Comparison of ENCODE assay signal across 34 mouse cellular contexts in the genomic region with DNA sequence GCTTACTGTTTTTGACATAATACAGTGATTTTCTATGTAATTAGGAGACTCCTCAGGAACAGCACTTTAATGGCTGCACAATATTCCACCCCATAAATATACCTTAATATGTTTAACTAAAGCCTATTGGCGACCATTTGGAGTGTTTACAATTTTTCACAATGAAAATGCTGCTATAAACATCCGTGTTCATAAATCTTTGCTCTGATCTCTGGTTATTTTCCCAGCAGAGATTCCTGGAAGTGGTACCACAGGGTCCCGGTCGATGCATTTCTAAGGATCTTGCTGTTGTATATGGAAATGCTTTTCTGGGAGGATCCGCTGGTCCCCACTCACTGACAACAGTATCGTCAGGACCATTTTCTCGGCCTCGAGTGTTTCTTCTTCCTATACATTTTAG. TPM values are rescaled to one million over a fixed set of nuclear protein-coding genes. Genes with fewer than 3 reads are reported as not detected.
A peak's percentile ranks its signal among the peaks of the same experiment; 100 is the strongest.
DNase-seq lines count a peak whose midpoint lies in the region; ATAC-seq and TF ChIP-seq lines count a peak whose summit lies in the region.
"Had no signal": no experiment of that assay in that cellular context is flagged by ENCODE, and none has a peak within 500 bp of the region (broad histone marks: within the 10 kb centered on the region; RNA-seq: fewer than 3 reads in every experiment).

No protein-coding gene starts in this region.

- no peak for ATAC-seq in heart, embryonic 14.5 days (ENCODE audit: insufficient number of reproducible peaks, insufficient read depth, low FRiP score, low read depth)
- no peak for ATAC-seq in lung, embryonic 14.5 days (ENCODE audit: insufficient read depth)
- ATAC-seq in stomach, embryonic 16.5 days (ENCODE audit: insufficient read depth, low FRiP score): no peak
- ATAC-seq in forebrain, embryonic 14.5 days: no peak
- ATAC-seq: forebrain, embryonic 15.5 days; inflammation-experienced regulatory T-cells, adult 6 months had no signal

- peaks cover 13% of the 10 kb centered on the region for H3K4me1 ChIP-seq in heart, adult 2 months (ENCODE audit: control insufficient read depth, insufficient read depth, low read length)
- peaks cover 39 to 62% of the 10 kb centered on the region in 2 experiments for H3K4me1 ChIP-seq in heart, embryonic 14.5 days (ENCODE audit: control insufficient read depth in 2 of 2, insufficient read depth in 2 of 2, low read length in 2 of 2)
- H3K4me1 ChIP-seq in lung, embryonic 14.5 days (ENCODE audit: insufficient read depth): peaks cover 31% of the 10 kb centered on the region
- H3K4me1 ChIP-seq in stomach, embryonic 16.5 days (ENCODE audit: control insufficient read depth, insufficient read depth, low read length): peaks cover 44% of the 10 kb centered on the region
- H3K4me1 ChIP-seq in forebrain, embryonic 14.5 days (ENCODE audit: control insufficient read depth, insufficient read depth, low read length): no peaks in the 10 kb centered on the region
- H3K4me1 ChIP-seq: megakaryocyte, embryonic 14.5 days had no signal

- peaks cover 4% of the 10 kb centered on the region; the same call in 1 of the 2 replicates for H3K36me3 ChIP-seq in heart, adult 2 months (ENCODE audit: control insufficient read depth, insufficient read depth, low read length)
- no peaks in the 10 kb centered on the region for H3K36me3 ChIP-seq in heart, embryonic 14.5 days (ENCODE audit: control insufficient read depth, insufficient read depth, low read length)
- H3K36me3 ChIP-seq in lung, embryonic 14.5 days (ENCODE audit: insufficient read depth): no peaks in the 10 kb centered on the region
- H3K36me3 ChIP-seq in stomach, embryonic 16.5 days (ENCODE audit: control insufficient read depth, insufficient read depth, low read length): no peaks in the 10 kb centered on the region
- H3K36me3 ChIP-seq in forebrain, embryonic 14.5 days (ENCODE audit: control insufficient read depth, insufficient read depth, low read length): no peaks in the 10 kb centered on the region
- H3K36me3 ChIP-seq: embryonic facial prominence, embryonic 12.5 days; forebrain, embryonic 15.5 days; G1E; hindbrain, embryonic 10.5 days; hindbrain, embryonic 15.5 days; midbrain, embryonic 12.5 days; neural tube, embryonic 13.5 days had no signal

- no peak overlapping the region for H3K9ac ChIP-seq in heart, adult 2 months (ENCODE audit: low read depth, low read length)
- no peak overlapping the region for H3K9ac ChIP-seq in heart, embryonic 14.5 days (ENCODE audit: low read length)
- no peak overlapping the region for H3K9ac ChIP-seq in lung, embryonic 14.5 days
- no peak overlapping the region for H3K9ac ChIP-seq in stomach, embryonic 16.5 days (ENCODE audit: low read length)
- H3K9ac ChIP-seq in forebrain, embryonic 14.5 days (ENCODE audit: low read length): no peak overlapping the region
- H3K9ac ChIP-seq: embryonic facial prominence, embryonic 12.5 days; forebrain, embryonic 15.5 days; hindbrain, embryonic 15.5 days; liver, embryonic 14.5 days; midbrain, embryonic 12.5 days; neural tube, embryonic 13.5 days had no signal

- H3K9me3 ChIP-seq in heart, embryonic 14.5 days (ENCODE audit: control insufficient read depth, low read length): no peaks in the 10 kb centered on the region
- H3K9me3 ChIP-seq in lung, embryonic 14.5 days (ENCODE audit: low read depth, low read length): no peaks in the 10 kb centered on the region
- H3K9me3 ChIP-seq in stomach, embryonic 16.5 days (replicated peaks; ENCODE audit: control insufficient read depth, low read length): no peaks in the 10 kb centered on the region
- H3K9me3 ChIP-seq in forebrain, embryonic 14.5 days (replicated peaks; ENCODE audit: control insufficient read depth, low read length): no peaks in the 10 kb centered on the region
- H3K9me3 ChIP-seq: embryonic facial prominence, embryonic 12.5 days; forebrain, embryonic 15.5 days; G1E; hindbrain, embryonic 10.5 days; hindbrain, embryonic 15.5 days; megakaryocyte, embryonic 14.5 days; midbrain, embryonic 12.5 days; neural tube, embryonic 13.5 days had no signal

- no peak for TF ChIP-seq CTCF in heart, adult 2 months (IDR thresholded peaks at IDR 0.05)
- TF ChIP-seq CTCF in lung, embryonic 14.5 days (IDR thresholded peaks at IDR 0.05; ENCODE audit: low read depth): no peak

- no peaks in the 10 kb centered on the region for H3K79me2 ChIP-seq in heart, adult 2 months (replicated peaks; ENCODE audit: control insufficient read depth, insufficient read depth, low read length)

- 87% methylated on average over 8 of the region's 8 CpGs for WGBS in heart, adult 2 months
- 85% methylated on average over 8 of the region's 8 CpGs for WGBS in heart, embryonic 14.5 days
- WGBS in lung, embryonic 14.5 days: 41% methylated on average over 8 of the region's 8 CpGs
- WGBS in stomach, embryonic 16.5 days: 65% methylated on average over 8 of the region's 8 CpGs
- WGBS in forebrain, embryonic 14.5 days: 90% methylated on average over 8 of the region's 8 CpGs

- no peak for DNase-seq in heart, adult 2 months
- DNase-seq in heart, adult 8-10 months (ENCODE audit: low spot score): no peak
- no peak for DNase-seq in heart, postnatal 4 days
- peak; percentile 60 for DNase-seq in lung, embryonic 14.5 days
- DNase-seq in lung, postnatal 25 days (ENCODE audit: low spot score): no peak
- DNase-seq in forebrain, embryonic 14.5 days (ENCODE audit: low spot score): no peak
- DNase-seq: adrenal gland, adult 8-10 months; cerebellum, adult 8-10 months; cerebellum, postnatal 25 days; embryo, embryonic 11 days; gastrocnemius, adult 2 months; gastrocnemius, postnatal 36 days; kidney, adult 9 months; kidney, postnatal 10 days; layer of hippocampus, postnatal 36 days; liver; lung, postnatal 4 days; right cerebral cortex, postnatal 4 days; thymus, postnatal 14 days had no signal

- H3K4me2 ChIP-seq in heart, embryonic 14.5 days (ENCODE audit: low read length): no peak overlapping the region
- H3K4me2 ChIP-seq in lung, embryonic 14.5 days: no peak overlapping the region
- H3K4me2 ChIP-seq in stomach, embryonic 16.5 days (ENCODE audit: low read depth, low read length): no peak overlapping the region
- H3K4me2 ChIP-seq in forebrain, embryonic 14.5 days (ENCODE audit: low read length): no peak overlapping the region
- H3K4me2 ChIP-seq: embryonic facial prominence, embryonic 12.5 days; forebrain, embryonic 15.5 days; hindbrain, embryonic 15.5 days; midbrain, embryonic 12.5 days; neural tube, embryonic 13.5 days had no signal

- no peak for TF ChIP-seq POLR2A in heart, adult 2 months (IDR thresholded peaks at IDR 0.05; ENCODE audit: insufficient read depth, low read depth, low read length)

- H3K27me3 ChIP-seq in heart, adult 2 months (ENCODE audit: control insufficient read depth, insufficient read depth, low read length): no peaks in the 10 kb centered on the region
- no peaks in the 10 kb centered on the region for H3K27me3 ChIP-seq in heart, embryonic 14.5 days (ENCODE audit: control insufficient read depth, insufficient read depth, low read length)
- no peaks in the 10 kb centered on the region for H3K27me3 ChIP-seq in lung, embryonic 14.5 days (ENCODE audit: insufficient read depth, low read length)
- no peaks in the 10 kb centered on the region for H3K27me3 ChIP-seq in stomach, embryonic 16.5 days (ENCODE audit: control insufficient read depth, insufficient read depth, low read length)
- no peaks in the 10 kb centered on the region for H3K27me3 ChIP-seq in forebrain, embryonic 14.5 days (replicated peaks; ENCODE audit: control insufficient read depth, insufficient read depth, low read length)
- H3K27me3 ChIP-seq: CH12.LX; forebrain, embryonic 15.5 days; hindbrain, embryonic 15.5 days had no signal

- TF ChIP-seq EP300 in heart, adult 2 months (IDR thresholded peaks at IDR 0.05; ENCODE audit: insufficient read depth, low read depth, low read length): no peak

- no peak overlapping the region for H3K4me3 ChIP-seq in heart, adult 2 months
- H3K4me3 ChIP-seq in heart, embryonic 14.5 days (ENCODE audit: control insufficient read depth in 1 of 2, insufficient read depth in 1 of 2, low read depth in 1 of 2, low read length in 2 of 2): no peak overlapping the region
- no peak overlapping the region for H3K4me3 ChIP-seq in lung, embryonic 14.5 days (ENCODE audit: low read depth, low read length)
- H3K4me3 ChIP-seq in stomach, embryonic 16.5 days (replicated peaks; ENCODE audit: low read length): no peak overlapping the region
- H3K4me3 ChIP-seq in forebrain, embryonic 14.5 days (ENCODE audit: low read depth, low read length): no peak overlapping the region
- H3K4me3 ChIP-seq: embryonic facial prominence, embryonic 12.5 days; forebrain, embryonic 15.5 days; gastrocnemius, adult 2 months; hindbrain, embryonic 10.5 days; hindbrain, embryonic 15.5 days; megakaryocyte, embryonic 14.5 days; midbrain, embryonic 12.5 days; myocyte; neural tube, embryonic 13.5 days had no signal

- intact Hi-C loops in heart, adult 2 months (cut with DNase I): no loop called here

- peak overlapping the region; percentile 87 for H3K27ac ChIP-seq in heart, adult 2 months
- peak overlapping the region; percentile 88 to 89; a peak in 3 of 4 replicates for H3K27ac ChIP-seq in heart, embryonic 14.5 days (replicated peaks in 1 of 2; ENCODE audit: control insufficient read depth in 1 of 2, insufficient read depth in 1 of 2, low read depth in 2 of 2, low read length in 2 of 2)
- H3K27ac ChIP-seq in lung, embryonic 14.5 days (ENCODE audit: low read depth): peak overlapping the region; percentile 73; the same call in 1 of the 2 replicates
- H3K27ac ChIP-seq in stomach, embryonic 16.5 days (ENCODE audit: low read length): 0 out of 2 replicates have a peak overlapping the region, but pooled peaks have one; percentile 75
- H3K27ac ChIP-seq in forebrain, embryonic 14.5 days (ENCODE audit: low read depth, low read length): no peak overlapping the region
- H3K27ac ChIP-seq: embryonic facial prominence, embryonic 12.5 days; forebrain, embryonic 15.5 days; gastrocnemius, adult 2 months; hindbrain, embryonic 10.5 days; hindbrain, embryonic 15.5 days; liver, embryonic 14.5 days; midbrain, embryonic 12.5 days; neural tube, embryonic 13.5 days had no signal

RNA-seq across cellular contexts. Expression of gene Kcnk3, which starts 25.3 kb away (rescaled TPM):
- 100 to 1,000 TPM; 259 to 300 TPM for total RNA-seq in heart, adult 2 months (2021)
- 382 and 432 TPM in 2 replicates for polyA plus RNA-seq in heart, adult 2 months (2012; rRNA removed)
- 100 to 1,000 TPM; 268 to 282 (median 276) TPM for total RNA-seq in heart, adult 8-10 months (2022)
- polyA plus RNA-seq in heart, embryonic 14.5 days (2014; fragmentation: Nextera tagmentation; extraction: Ambion mirVana): 30.2 and 40.3 TPM in 2 replicates
- 100 to 1,000 TPM; 145 TPM for total RNA-seq in heart, postnatal 4 days (2021)
- 29.9 and 30.3 TPM in 2 replicates for polyA plus RNA-seq in lung, embryonic 14.5 days (2014; fragmentation: Nextera tagmentation; extraction: Ambion mirVana)
- 6.6 and 7.0 TPM in 2 replicates for polyA plus RNA-seq in stomach, embryonic 16.5 days (2015; fragmentation: Nextera tagmentation; extraction: Ambion mirVana)
- 2.1 and 2.5 TPM in 2 replicates for polyA plus RNA-seq in forebrain, embryonic 14.5 days (2014; fragmentation: Nextera tagmentation; extraction: Ambion mirVana)
- total RNA-seq: CH12.LX had no signal
- polyA plus RNA-seq: C2C12, G1E had no signal

RNA-seq across cellular contexts. Expression of gene Slc35f6, which starts 34.5 kb away (rescaled TPM):
- 10 to 100 TPM; 47.2 to 49.9 TPM for total RNA-seq in heart, adult 2 months (2021)
- 119 and 154 TPM in 2 replicates for polyA plus RNA-seq in heart, adult 2 months (2012; rRNA removed)
- total RNA-seq in heart, adult 8-10 months (2022): 10 to 100 TPM; 48.3 to 60.9 (median 54.9) TPM
- polyA plus RNA-seq in heart, embryonic 14.5 days (2014; fragmentation: Nextera tagmentation; extraction: Ambion mirVana): 27.3 and 29.6 TPM in 2 replicates
- 10 to 100 TPM; 35.1 to 38.5 TPM for total RNA-seq in heart, postnatal 4 days (2021)
- 27.6 and 29.5 TPM in 2 replicates for polyA plus RNA-seq in lung, embryonic 14.5 days (2014; fragmentation: Nextera tagmentation; extraction: Ambion mirVana)
- 34.0 and 35.2 TPM in 2 replicates for polyA plus RNA-seq in stomach, embryonic 16.5 days (2015; fragmentation: Nextera tagmentation; extraction: Ambion mirVana)
- polyA plus RNA-seq in forebrain, embryonic 14.5 days (2014; fragmentation: Nextera tagmentation; extraction: Ambion mirVana): 33.6 and 35.1 TPM in 2 replicates

RNA-seq across cellular contexts. Expression of gene Cenpa, which starts 53.3 kb away (rescaled TPM):
- total RNA-seq in heart, adult 2 months (2021): 10 to 100 TPM; 43.9 to 51.0 TPM
- 51.3 and 69.7 TPM in 2 replicates for polyA plus RNA-seq in heart, adult 2 months (2012; rRNA removed)
- 10 to 100 TPM; 50.6 to 80.0 (median 64.5) TPM for total RNA-seq in heart, adult 8-10 months (2022)
- 268 and 290 TPM in 2 replicates for polyA plus RNA-seq in heart, embryonic 14.5 days (2014; fragmentation: Nextera tagmentation; extraction: Ambion mirVana)
- total RNA-seq in heart, postnatal 4 days (2021): 100 to 1,000 TPM; 141 to 145 TPM
- 416 and 454 TPM in 2 replicates for polyA plus RNA-seq in lung, embryonic 14.5 days (2014; fragmentation: Nextera tagmentation; extraction: Ambion mirVana)
- polyA plus RNA-seq in stomach, embryonic 16.5 days (2015; fragmentation: Nextera tagmentation; extraction: Ambion mirVana): 161 and 175 TPM in 2 replicates
- 147 and 206 TPM in 2 replicates for polyA plus RNA-seq in forebrain, embryonic 14.5 days (2014; fragmentation: Nextera tagmentation; extraction: Ambion mirVana)
